Mouse (Mus musculus) CH12.LX (cell line): ENCODE data around the gene 1810009J06Rik. TPM values are rescaled to one million over a fixed set of nuclear protein-coding genes. Genes with fewer than 3 reads are reported as not detected.
"Not testable (repeated sequence)": the region's sequence is repeated elsewhere in the genome, so short reads cannot be mapped to it uniquely, and the experiment has no call there.

Experiments
- DNase-seq: peaks from one replicate; pipeline ENCODE4 v3.0.0-alpha.2; 2013; ENCODE audit errors: extremely low read depth
- H3K27ac ChIP-seq: 2 replicates; pipeline ENCODE4 v1.5.1; 2012; ENCODE audit warnings: low read depth, mild to moderate bottlenecking, control low read depth, moderate library complexity; ENCODE audit not compliant: insufficient read depth
- H3K27me3 ChIP-seq: replicated peaks from 2 replicates; pipeline ENCODE3; 2012; ENCODE audit warnings: inconsistent platforms
- H3K36me3 ChIP-seq, 2 experiments: replicated peaks in 1 of 2; 2 replicates each; pipeline versions ENCODE3 to v1.6.1; 2012; ENCODE audit warnings: inconsistent platforms in 1 of 2, low read length in 1 of 2, mild to moderate bottlenecking in 1 of 2, mixed read lengths in 1 of 2, moderate library complexity in 1 of 2; ENCODE audit not compliant: control insufficient read depth in 1 of 2, insufficient read depth in 1 of 2
- H3K4me1 ChIP-seq, 2 experiments: 2 replicates each; pipeline ENCODE4 v1.6.1; 2012; ENCODE audit warnings: inconsistent platforms in 1 of 2, moderate library complexity in 1 of 2; ENCODE audit not compliant: insufficient read depth in 2 of 2, control insufficient read depth in 1 of 2
- H3K4me2 ChIP-seq: 2 replicates; pipeline ENCODE4 v1.6.1; 2012; ENCODE audit warnings: low read depth, mild to moderate bottlenecking, control low read depth; ENCODE audit not compliant: poor library complexity, insufficient read depth, severe bottlenecking
- H3K4me3 ChIP-seq, 3 experiments: fragments of 150-350 bp in 1 of 3; sonication (generic) in 1 of 3; replicated peaks in 1 of 3; 2 replicates each; pipeline versions ENCODE3 to v1.5.1; 2011 to 2012; ENCODE audit warnings: low read depth in 2 of 3, low read length in 2 of 3, mild to moderate bottlenecking in 2 of 3, moderate library complexity in 2 of 3, control low read depth in 1 of 3, improper control_type of control experiment in 1 of 3, inconsistent platforms in 1 of 3, mixed read lengths in 1 of 3; ENCODE audit not compliant: poor library complexity in 1 of 3
- H3K79me2 ChIP-seq: replicated peaks from 2 replicates; pipeline ENCODE4 v1.6.1; 2012; ENCODE audit warnings: mild to moderate bottlenecking, moderate library complexity; ENCODE audit not compliant: control insufficient read depth, poor library complexity, insufficient read depth, severe bottlenecking; ENCODE audit errors: extremely low read depth
- H3K9ac ChIP-seq: 2 replicates; pipeline ENCODE4 v1.6.1; 2012; ENCODE audit warnings: low read depth, mild to moderate bottlenecking, control low read depth, moderate library complexity; ENCODE audit not compliant: insufficient read depth
- H3K9me3 ChIP-seq: replicated peaks from 2 replicates; pipeline ENCODE3; 2012; ENCODE audit warnings: low read length, inconsistent platforms, mixed read lengths
- E2F4 ChIP-seq: IDR thresholded peaks from 2 replicates; pipeline ENCODE4 v1.6.1; 2011; ENCODE audit warnings: low read depth, low read length, improper control_type of control experiment; ENCODE audit not compliant: insufficient replicate concordance
- ELF1 ChIP-seq: IDR thresholded peaks from 2 replicates; pipeline ENCODE4 v1.6.1; 2014; ENCODE audit warnings: low read depth, mild to moderate bottlenecking, inconsistent platforms, low read length, improper control_type of control experiment
- MAFK ChIP-seq: IDR thresholded peaks from 2 replicates; pipeline ENCODE4 v1.6.1; 2011; ENCODE audit warnings: low read length, improper control_type of control experiment; ENCODE audit not compliant: insufficient replicate concordance
- MAX ChIP-seq: IDR thresholded peaks from 2 replicates; pipeline ENCODE4 v1.6.1; 2011; ENCODE audit warnings: low read length, improper control_type of control experiment
- MEF2A ChIP-seq: IDR thresholded peaks from 2 replicates; pipeline ENCODE4 v1.6.1; 2014; ENCODE audit warnings: low read depth, mild to moderate bottlenecking, inconsistent platforms, low read length, improper control_type of control experiment, borderline replicate concordance
- MXI1 ChIP-seq: IDR thresholded peaks from 2 replicates; pipeline ENCODE4 v1.6.1; 2011; ENCODE audit warnings: mild to moderate bottlenecking, low read depth, low read length, improper control_type of control experiment
- PAX5 ChIP-seq: IDR thresholded peaks from 2 replicates; pipeline ENCODE4 v1.6.1; 2012; ENCODE audit warnings: low read length, inconsistent platforms, mixed read lengths
- RAD21 ChIP-seq: IDR thresholded peaks from 2 replicates; pipeline ENCODE4 v1.6.1; 2011; ENCODE audit warnings: low read depth, mild to moderate bottlenecking, low read length, improper control_type of control experiment, moderate library complexity
- SMC3 ChIP-seq: IDR thresholded peaks from 2 replicates; pipeline ENCODE4 v1.6.1; 2011; ENCODE audit warnings: low read depth, low read length, improper control_type of control experiment
- TBP ChIP-seq: conservative IDR thresholded peaks from 2 replicates; pipeline ENCODE4 v1.6.1; 2011; ENCODE audit warnings: low read depth, low read length, improper control_type of control experiment
- TCF12 ChIP-seq: IDR thresholded peaks from 2 replicates; pipeline ENCODE4 v1.6.1; 2014; ENCODE audit warnings: low read depth, mild to moderate bottlenecking, inconsistent platforms, low read length, improper control_type of control experiment
- USF1 ChIP-seq: IDR thresholded peaks from 2 replicates; pipeline ENCODE4 v1.6.1; 2014; ENCODE audit warnings: low read depth, mild to moderate bottlenecking, inconsistent platforms, low read length, improper control_type of control experiment
- dilution Hi-C: fragments of 300-500 bp; cut with MboI; formaldehyde crosslinking; loops from 2 replicates; pipeline ENCODE4 v1.14.3; 2020; ENCODE audit warnings: low sequenced_read_pairs; ENCODE audit not compliant: extremely low pct_unique_long_range_greater_than_20kb, extremely low pct_ligation_motif_present
- in situ Hi-C: fragments of 300-500 bp; cut with MboI; formaldehyde crosslinking; loops from 3 replicates; pipeline ENCODE4 v1.14.3; 2019; ENCODE audit warnings: low sequenced_read_pairs, low pct_ligation_motif_present, low pct_unique_long_range_greater_than_20kb, mixed read lengths
- polyA plus RNA-seq: library from polyadenylated mRNA; unstranded; fragments of >175 nt; gene quantifications from 2 replicates; pipeline ENCODE4 v1.2.1, GENCODE M21; 2012; ENCODE audit warnings: low read depth; ENCODE audit not compliant: insufficient read length
- total RNA-seq, 2 experiments: library from RNA; depleted of rRNA; stranded (reverse); fragments of 300-350 nt in 1 of 2; fragments of >200 nt in 1 of 2; gene quantifications; 2 replicates each; pipeline ENCODE4 v1.2.3; 2012 to 2014

1810009J06Rik gene
- not detected in 2 replicates for total RNA-seq (2012; rRNA removed)
- total RNA-seq (2014; rRNA removed): not detected in 2 replicates
- not detected in 2 replicates for polyA plus RNA-seq

DNA sequence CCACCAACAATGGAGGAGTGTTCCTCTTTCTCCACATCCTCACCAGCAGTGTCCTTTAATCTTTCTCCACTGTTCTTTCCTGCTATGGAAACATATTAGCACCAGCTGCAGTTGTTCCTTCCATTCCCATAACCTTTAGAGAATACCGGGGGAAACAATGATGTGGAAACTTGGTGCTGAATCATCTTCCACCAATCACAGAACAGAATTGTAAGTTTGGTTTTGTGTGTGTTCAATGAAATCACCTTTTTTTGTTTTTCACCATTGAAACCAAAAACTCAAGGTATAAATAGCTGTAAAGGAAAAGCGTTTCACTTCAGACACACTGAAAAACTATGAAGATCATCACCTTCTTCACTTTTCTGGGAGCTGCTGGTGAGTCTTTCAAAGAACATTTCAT is at the start of gene 1810009J06Rik:
Gene 1810009J06Rik (plus strand): TSS at position 301 of the 400 bp plus-strand sequence.
- H3K27ac ChIP-seq, H3K9me3 ChIP-seq, H3K4me2 ChIP-seq, H3K9ac ChIP-seq, H3K79me2 ChIP-seq, DNase-seq, H3K36me3 ChIP-seq, in situ Hi-C loops, H3K27me3 ChIP-seq, H3K4me1 ChIP-seq, dilution Hi-C loops, H3K4me3 ChIP-seq: not testable (repeated sequence)

DNA sequence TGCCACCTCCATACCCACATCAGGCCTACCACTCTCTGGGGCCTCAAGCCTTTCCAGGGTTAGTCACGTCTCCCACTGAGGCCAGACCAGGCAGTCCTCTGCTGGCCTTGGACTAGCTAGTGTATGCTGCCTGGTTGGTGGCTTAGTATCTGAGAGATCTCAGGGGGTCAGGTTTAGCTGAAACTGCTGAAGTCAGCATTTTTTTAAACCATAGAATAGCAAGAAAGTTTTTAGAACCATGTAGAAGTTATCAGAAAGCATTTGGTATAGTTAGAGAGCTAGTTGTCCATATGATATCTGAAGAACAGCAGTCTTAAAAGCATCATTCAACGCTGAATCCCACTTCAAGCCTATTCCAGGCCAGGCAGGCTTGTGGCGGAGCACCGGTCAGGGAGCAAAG is 44.6 kb upstream of the 1810009J06Rik start:
- Histone ChIP-seq H3K27me3 (no peaks in the 10 kb centered on the region), H3K4me3 (no peak overlapping the region), H3K79me2 (no peaks in the 10 kb centered on the region), H3K9ac (no peak overlapping the region), H3K4me2 (no peak overlapping the region), H3K27ac (no peak overlapping the region), H3K4me1 (no peaks in the 10 kb centered on the region), H3K36me3 (no peaks in the 10 kb centered on the region), H3K9me3 (no peaks in the 10 kb centered on the region)
- DNase-seq: no peak
- dilution Hi-C loops (no loop called here), in situ Hi-C loops (no loop called here)
- TF ChIP-seq ELF1 (no peak), MAFK (peak; percentile 91), MEF2A (no peak)

DNA sequence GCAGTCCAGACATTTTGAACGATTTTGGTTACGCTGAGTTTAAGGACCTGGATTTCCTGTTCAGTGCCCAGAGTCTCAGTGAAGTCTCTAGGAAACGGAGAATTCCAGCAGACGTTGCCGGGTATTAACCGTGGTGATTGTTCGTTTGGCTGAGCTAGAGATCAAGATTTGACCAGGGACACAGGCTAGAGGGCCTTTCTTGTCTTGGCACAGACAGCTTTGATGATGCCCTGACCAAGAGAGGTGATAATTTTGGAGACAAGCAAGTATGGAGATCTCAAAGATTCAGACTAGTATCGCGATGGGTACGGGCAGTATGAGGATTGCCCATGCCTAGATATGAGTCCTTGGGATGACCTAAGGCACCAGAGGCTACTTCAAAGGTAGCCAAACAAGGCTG is 24.1 kb upstream of the 1810009J06Rik start, which contains the start of gene 1700074P13Rik:
Gene 1700074P13Rik (minus strand): TSS at position 101 of the 400 bp plus-strand sequence.
- dilution Hi-C loops: no loop called here
- H3K4me2 ChIP-seq: no peak within 1 kb of the TSS

More for the DNA sequence above, 24.1 kb upstream of the 1810009J06Rik start, which contains the start of gene 1700074P13Rik:
- no peaks in the 10 kb centered on the region for H3K36me3 ChIP-seq
- in situ Hi-C loops: no loop called here
- H3K4me3 ChIP-seq: no peak within 1 kb of the TSS
- no peaks in the 10 kb centered on the region for H3K79me2 ChIP-seq
- H3K27ac ChIP-seq: no peak within 1 kb of the TSS
- no peak for DNase-seq
- H3K4me1 ChIP-seq: no peaks in the 10 kb centered on the region
- H3K9ac ChIP-seq: no peak within 1 kb of the TSS
- no peaks in the 10 kb centered on the region for H3K9me3 ChIP-seq
- no peaks in the 10 kb centered on the region for H3K27me3 ChIP-seq
- TF ChIP-seq MAX (no peak), MXI1 (no peak), TBP (no peak), SMC3 (no peak), PAX5 (no peak), E2F4 (no peak), TCF12 (no peak), RAD21 (no peak), USF1 (no peak)
